Mouse (Mus musculus) layer of hippocampus, adult 9-11 months (tissue): ENCODE data around the gene Pnmal2.
"Not testable (repeated sequence)": the region's sequence is repeated elsewhere in the genome, so short reads cannot be mapped to it uniquely, and the experiment has no call there.

Experiments used
- DNase-seq: peaks from one replicate; pipeline ENCODE4 v3.0.0; 2022

Pnmal2 gene

GRCm38 (mm10) chr7:16946441-16947348, 2.2 kb downstream of the Pnmal2 start:
- no peak for DNase-seq

GRCm38 (mm10) chr7:16947349-16947895, 2.9 kb downstream of the Pnmal2 start:
- DNase-seq: no peak

GRCm38 (mm10) chr7:16947959-16948361, 3.5 kb downstream of the Pnmal2 start:
- peak; percentile 45 for DNase-seq

GRCm38 (mm10) chr7:16948923-16949458, 4.5 kb downstream of the Pnmal2 start:
- DNase-seq: no peak

- DNase-seq: peak; percentile 71
Measured at GRCm38 (mm10) chr7:16949908-16950841, 5.7 kb downstream of the Pnmal2 start.

GRCm38 (mm10) chr7:16950861-16951635, 6.6 kb downstream of the Pnmal2 start:
- peak; percentile 84 for DNase-seq

GRCm38 (mm10) chr7:16953776-16954175, 9.3 kb downstream of the Pnmal2 start:
- DNase-seq: not testable (repeated sequence)

GRCm38 (mm10) chr7:16955712-16956111, 11.2 kb downstream of the Pnmal2 start:
- DNase-seq: no peak

- peak; percentile 88 for DNase-seq
Measured at GRCm38 (mm10) chr7:16956410-16957265, 12.2 kb downstream of the Pnmal2 start.

- DNase-seq: peak; percentile 96
Measured at GRCm38 (mm10) chr7:16959539-16960187, 15.2 kb downstream of the Pnmal2 start, which contains the start of gene Pnmal1. Gene Pnmal1, plus strand, starts transcription at chr7:16959679.

GRCm38 (mm10) chr7:16961678-16962077, 17.2 kb downstream of the Pnmal2 start:
- DNase-seq: no peak

GRCm38 (mm10) chr7:16968414-16968813, 23.9 kb downstream of the Pnmal2 start:
- no peak for DNase-seq

GRCm38 (mm10) chr7:16971160-16971559, 26.7 kb downstream of the Pnmal2 start:
- DNase-seq: no peak

- peak; percentile 90 for DNase-seq
Measured at GRCm38 (mm10) chr7:16974018-16974417, 29.5 kb downstream of the Pnmal2 start.

- no peak for DNase-seq
Measured at GRCm38 (mm10) chr7:16976298-16976697, 31.8 kb downstream of the Pnmal2 start.

GRCm38 (mm10) chr7:16978173-16978572, 33.7 kb downstream of the Pnmal2 start:
- no peak for DNase-seq

GRCm38 (mm10) chr7:16978593-16978992, 34.1 kb downstream of the Pnmal2 start:
- DNase-seq: no peak

- peak; percentile 50 for DNase-seq
Measured at GRCm38 (mm10) chr7:16980348-16980747, 35.9 kb downstream of the Pnmal2 start.

- peak; percentile 93 for DNase-seq
Measured at GRCm38 (mm10) chr7:16982859-16983568, 38.5 kb downstream of the Pnmal2 start, which contains the start of gene Gm42372. Gene Gm42372, plus strand, starts transcription at chr7:16983086.
